In genomic region chr10:115251088-115251934, GRCm38 (mm10) we compare ENCODE assay signal across 7 mouse cellular contexts. TPM values are rescaled to one million over a fixed set of nuclear protein-coding genes. Genes with fewer than 3 reads are reported as not detected.
DNase-seq lines count a peak whose midpoint lies in the region; ATAC-seq lines count a peak whose summit lies in the region.

TSS of gene Tbc1d15 (minus strand) at chr10:115251467.

- no peaks in the 10 kb centered on the region for H3K36me3 ChIP-seq in intestine, embryonic 15.5 days
- no peaks in the 10 kb centered on the region for H3K36me3 ChIP-seq in midbrain, embryonic 10.5 days

- ATAC-seq in intestine, embryonic 15.5 days: peak; percentile 95

- no peaks in the 10 kb centered on the region for H3K27me3 ChIP-seq in intestine, embryonic 15.5 days (replicated peaks)
- no peaks in the 10 kb centered on the region for H3K27me3 ChIP-seq in midbrain, embryonic 10.5 days (ENCODE audit: low read depth, poor library complexity, severe bottlenecking)

- intact Hi-C loops in gastrocnemius, postnatal 36 days (cut with DNase I): loop anchor here (10.0 kb wide), 1 partner anchor 133 kb away; the partner anchor contains the start of genes Thap2 and Zfc3h1
- intact Hi-C loops in left cerebral cortex, postnatal 25 days (cut with DNase I): loop anchor here (5.0 kb wide), 1 partner anchor 66 kb away; the partner anchor contains the start of gene Rab21

- H3K4me2 ChIP-seq in intestine, embryonic 15.5 days (replicated peaks): peak within 1 kb of the TSS; percentile 70

- peak within 1 kb of the TSS; percentile 77 for H3K27ac ChIP-seq in intestine, embryonic 15.5 days
- H3K27ac ChIP-seq in midbrain, embryonic 10.5 days (replicated peaks): peak within 1 kb of the TSS; percentile 90

- under 1% methylated on average over 67 of the region's 67 CpGs for WGBS in intestine, embryonic 15.5 days
- under 1% methylated on average over 67 of the region's 67 CpGs for WGBS in midbrain, embryonic 10.5 days

- peaks cover 6% of the 10 kb centered on the region; the same call in 1 of the 2 replicates for H3K4me1 ChIP-seq in intestine, embryonic 15.5 days (replicated peaks)
- H3K4me1 ChIP-seq in midbrain, embryonic 10.5 days: peaks cover 23% of the 10 kb centered on the region

- H3K9ac ChIP-seq in intestine, embryonic 15.5 days: peak within 1 kb of the TSS; percentile 81

- H3K9me3 ChIP-seq in intestine, embryonic 15.5 days: no peaks in the 10 kb centered on the region
- no peaks in the 10 kb centered on the region for H3K9me3 ChIP-seq in midbrain, embryonic 10.5 days (replicated peaks)

- peak within 1 kb of the TSS; percentile 96 for H3K4me3 ChIP-seq in intestine, embryonic 15.5 days (replicated peaks)
- H3K4me3 ChIP-seq in midbrain, embryonic 10.5 days: peak within 1 kb of the TSS; percentile 96

- peak; percentile 98 for DNase-seq in adrenal gland, adult 2 months
- peak; percentile 98 for DNase-seq in embryo, embryonic 11.5 days (ENCODE audit: low read depth, low spot score)
- peak; percentile 97 for DNase-seq in gastrocnemius, postnatal 36 days
- DNase-seq in left cerebral cortex, postnatal 25 days (ENCODE audit: low spot score in 2 of 2): peak; percentile 97 to 99
- peak; percentile 99 for DNase-seq in midbrain, embryonic 10.5 days (ENCODE audit: low spot score)
- peak; percentile 99 for DNase-seq in right cerebral cortex, postnatal 4 days

RNA-seq across cellular contexts. Expression of gene Tbc1d15, which starts in this region (rescaled TPM):
- total RNA-seq in adrenal gland, adult 2 months (2021): 10 to 100 TPM; 73.4 to 87.4 TPM
- polyA plus RNA-seq in adrenal gland, adult 2 months (2012; rRNA removed): 1.7 and 2.2 TPM in 2 replicates
- 10 to 100 TPM; 34.4 to 46.7 TPM for total RNA-seq in gastrocnemius, postnatal 36 days (2021)
- polyA plus RNA-seq in intestine, embryonic 15.5 days (2015; fragmentation: Nextera tagmentation; extraction: Ambion mirVana): 57.7 and 66.6 TPM in 2 replicates
- total RNA-seq in left cerebral cortex, postnatal 25 days (2021): 10 to 100 TPM; 47.8 to 49.2 TPM
- 49.0 and 56.9 TPM in 2 replicates for polyA plus RNA-seq in midbrain, embryonic 10.5 days (2016; fragmentation: Nextera tagmentation; extraction: Ambion mirVana)

Comparison
In these comparisons a context has a peak if more than half of its experiments do, and no peak if none do; other contexts are left out.
1. Peak in every context shown above with its lines: DNase-seq, ATAC-seq, H3K4me3 ChIP-seq and H3K27ac ChIP-seq.
2. RNA of gene Tbc1d15 (polyA plus RNA-seq): 57.7 to 66.6 TPM in intestine, embryonic 15.5 days and 49.0 to 56.9 TPM in midbrain, embryonic 10.5 days; 1.7 to 2.2 TPM in adrenal gland, adult 2 months; every median in the first group is over 10 times any median in the second.